Mouse (Mus musculus): ENCODE data around the gene Adra1b.

The Adra1b gene

DNA sequence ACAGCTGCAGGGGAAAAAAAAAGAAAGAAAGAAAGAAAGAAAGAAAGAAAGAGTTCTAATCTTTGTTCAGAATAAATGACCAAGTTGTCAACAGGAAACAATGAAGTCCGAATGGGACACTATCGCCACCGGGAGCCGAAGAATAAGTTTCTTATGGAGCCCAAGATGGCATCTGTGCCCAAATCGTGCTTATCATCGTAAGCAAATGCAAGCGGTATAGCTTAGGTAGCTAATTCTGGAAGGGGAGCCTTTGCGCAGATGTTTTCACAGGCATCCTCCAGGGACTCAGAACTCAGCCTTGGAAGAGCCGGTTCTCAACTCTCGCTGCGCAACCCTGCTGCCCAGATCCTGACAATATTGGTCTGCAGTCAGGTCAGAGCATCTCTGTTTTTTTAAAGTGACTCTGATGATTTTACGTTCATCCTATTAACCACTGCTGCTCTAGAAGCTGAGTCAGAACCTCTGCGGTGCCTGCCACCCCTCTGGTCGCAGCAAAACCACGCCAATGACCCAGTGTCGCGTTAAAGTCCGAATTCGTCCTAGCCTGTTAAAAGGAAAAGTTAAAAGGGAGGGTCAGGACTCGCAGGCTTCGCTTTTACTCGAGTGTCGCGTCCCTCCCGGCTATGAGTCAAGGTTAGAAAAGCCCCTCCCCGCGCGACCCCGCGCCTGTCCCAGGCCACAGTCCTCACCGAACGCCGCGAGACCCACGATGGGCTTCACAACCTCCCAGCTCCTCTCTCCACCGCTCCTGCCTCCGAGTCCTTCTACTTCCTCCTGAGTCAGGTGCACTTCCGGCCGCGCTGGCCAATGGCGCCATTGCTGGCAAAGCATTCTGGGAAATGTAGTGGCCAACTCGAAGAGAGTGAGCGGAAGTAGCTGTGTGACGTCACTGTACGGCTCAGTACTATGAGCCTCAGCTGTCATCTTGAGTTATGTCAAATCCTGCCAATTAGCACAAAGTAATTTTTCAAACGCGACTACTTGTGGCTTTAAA, 153.5 kb downstream of the Adra1b start, which contains the start of gene Ttc1:
Gene Ttc1, minus strand, starts transcription at position 776 of the 994 bp plus-strand sequence.
- intact Hi-C loops (cut with DNase I), result no loop called here

DNA sequence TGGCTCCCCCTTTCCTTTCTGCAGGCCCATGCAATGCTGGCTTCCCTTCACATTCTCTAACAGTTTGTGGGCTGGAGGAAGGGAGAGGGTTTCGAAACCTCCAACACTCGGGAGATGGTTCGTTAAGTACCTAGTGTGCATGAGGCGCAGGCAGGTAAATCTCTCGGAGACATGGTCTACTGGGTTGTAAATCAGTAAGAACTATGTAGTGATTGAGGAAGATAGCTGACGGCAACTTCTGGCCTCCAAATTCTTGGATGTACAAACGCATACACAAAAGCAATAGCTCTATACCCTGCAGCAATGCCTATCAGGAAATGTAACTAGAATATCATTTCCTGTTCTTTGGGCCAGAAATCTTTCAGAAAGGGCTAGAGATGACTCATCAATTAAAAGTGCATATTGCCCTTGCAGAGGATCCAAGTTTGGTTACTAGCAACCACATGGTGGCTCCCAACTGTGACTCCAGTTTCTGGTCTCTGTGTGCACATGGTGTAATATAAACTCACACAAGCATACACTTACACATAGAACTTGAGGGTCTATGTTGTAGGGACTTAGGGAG, 172.2 kb downstream of the Adra1b start:
- intact Hi-C loops (cut with DNase I), result no loop called here

DNA sequence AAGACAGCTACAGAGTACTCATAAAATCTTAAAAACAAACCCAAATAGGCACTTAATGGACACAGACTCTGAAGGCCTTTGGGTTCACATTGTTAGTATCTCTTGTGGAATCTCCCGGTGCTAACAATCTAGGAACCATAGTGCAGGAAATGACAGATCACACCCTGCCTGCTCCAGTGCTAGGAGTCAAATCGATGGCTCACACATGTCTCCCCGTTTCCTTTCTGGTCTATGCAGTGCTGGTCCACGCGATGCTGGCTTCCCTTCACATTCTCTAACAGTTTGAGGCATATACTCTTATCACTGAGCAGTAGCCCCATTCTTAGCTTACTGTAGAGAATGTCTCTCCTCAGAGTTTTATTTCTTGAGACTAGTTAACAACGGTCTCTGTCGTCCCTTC, 173.2 kb downstream of the Adra1b start:
- intact Hi-C loops (cut with DNase I), result no loop called here

Data from adrenal gland (tissue).